ENCODE assay signal across 23 mouse cellular contexts in the genomic region with DNA sequence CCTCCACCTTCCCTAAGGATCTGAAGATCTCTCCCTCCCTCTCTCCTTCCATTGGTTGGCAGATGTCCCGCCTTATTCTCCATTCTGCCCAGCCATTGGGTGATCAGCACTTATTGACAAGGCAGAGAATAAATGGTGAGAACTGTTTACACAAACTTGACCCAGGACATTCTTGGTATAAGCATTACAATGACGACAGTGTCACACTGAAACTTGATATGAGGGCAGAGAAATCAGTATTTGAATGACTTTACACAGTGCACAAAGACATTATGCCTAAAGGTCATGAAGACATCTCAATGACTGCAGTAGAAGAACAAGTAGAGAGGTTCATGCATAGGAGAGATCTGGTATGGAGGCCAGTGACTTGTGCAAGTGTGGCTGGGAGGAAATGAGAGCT. TPM values are rescaled to one million over a fixed set of nuclear protein-coding genes. Genes with fewer than 3 reads are reported as not detected.
"Had no signal": no experiment of that assay in that cellular context is flagged by ENCODE, and none has a peak within 500 bp of the region (broad histone marks: within the 10 kb centered on the region; RNA-seq: fewer than 3 reads in every experiment).

No protein-coding gene starts in this region.

- H3K9ac ChIP-seq: liver, postnatal 0 days; lung, embryonic 15.5 days; midbrain, embryonic 12.5 days; neural tube, embryonic 13.5 days; neural tube, embryonic 15.5 days; stomach, embryonic 15.5 days had no signal

- H3K36me3 ChIP-seq: lung, embryonic 15.5 days; midbrain, embryonic 12.5 days; neural tube, embryonic 13.5 days; neural tube, embryonic 15.5 days; stomach, embryonic 15.5 days had no signal

- H3K4me1 ChIP-seq: lung, embryonic 15.5 days; megakaryocyte, embryonic 14.5 days; midbrain, embryonic 12.5 days; stomach, embryonic 15.5 days had no signal

- DNase-seq: liver, postnatal 0 days; lung, adult 2 months; lung, postnatal 14 days; lung, postnatal 36 days; midbrain, embryonic 14.5 days; right cerebral cortex, postnatal 14 days; thymus, adult 2 months; thymus, postnatal 25 days; thymus, postnatal 4 days had no signal

- H3K4me2 ChIP-seq: lung, embryonic 15.5 days; midbrain, embryonic 12.5 days; neural tube, embryonic 13.5 days; neural tube, embryonic 15.5 days; stomach, embryonic 15.5 days had no signal

- H3K4me3 ChIP-seq: lung, embryonic 15.5 days; megakaryocyte, embryonic 14.5 days; midbrain, embryonic 12.5 days; myocyte; neural tube, embryonic 13.5 days; neural tube, embryonic 15.5 days; stomach, embryonic 15.5 days had no signal

- ATAC-seq: liver, postnatal 0 days; lung, postnatal 0 days; midbrain, embryonic 16.5 days had no signal

- H3K27me3 ChIP-seq: lung, embryonic 15.5 days; midbrain, embryonic 12.5 days; neural tube, embryonic 13.5 days; neural tube, embryonic 15.5 days; stomach, embryonic 15.5 days had no signal

- H3K9me3 ChIP-seq: lung, embryonic 15.5 days; megakaryocyte, embryonic 14.5 days; midbrain, embryonic 12.5 days; neural tube, embryonic 13.5 days; neural tube, embryonic 15.5 days; stomach, embryonic 15.5 days had no signal

- H3K27ac ChIP-seq: lung, embryonic 15.5 days; macrophage; midbrain, embryonic 12.5 days; neural tube, embryonic 13.5 days; neural tube, embryonic 15.5 days; stomach, embryonic 15.5 days; stomach, postnatal 0 days had no signal

RNA-seq across cellular contexts. Expression of a gene that starts 22.0 kb away (rescaled TPM):
- total RNA-seq: megakaryocyte progenitor cell, adult 5-6 weeks had no signal
- polyA plus RNA-seq: liver, postnatal 0 days; lung, adult 2 months; lung, embryonic 15.5 days; lung, postnatal 0 days; macrophage; myocyte; neural tube, embryonic 13.5 days; spleen, adult 2 months; stomach, embryonic 15.5 days; testis, adult 2 months; thymus, adult 2 months had no signal
